Mouse (Mus musculus): ENCODE data around the gene Snx8.

GRCm38 (mm10) chr5:140378121-140378853 lies 10.8 kb downstream of the Snx8 start:
- TF ChIP-seq CTCF (IDR thresholded peaks at IDR 0.05; ENCODE audit: insufficient read depth, low read length): no peak
- TF ChIP-seq POLR2A (IDR thresholded peaks at IDR 0.05; ENCODE audit: borderline replicate concordance, extremely low read depth, low read depth, low read length): no peak

All from lung, adult 2 months (tissue).